Mouse (Mus musculus) frontal cortex, postnatal 36 days (tissue): ENCODE data around the gene Ankrd13b.
"Not testable (repeated sequence)": the region's sequence is repeated elsewhere in the genome, so short reads cannot be mapped to it uniquely, and the experiment has no call there.

ENCODE experiments used
- DNase-seq, 2 experiments: peaks; one replicate each; pipeline ENCODE4 v3.0.0; 2022; ENCODE audit warnings: low spot score in 2 of 2

The Ankrd13b gene

DNA sequence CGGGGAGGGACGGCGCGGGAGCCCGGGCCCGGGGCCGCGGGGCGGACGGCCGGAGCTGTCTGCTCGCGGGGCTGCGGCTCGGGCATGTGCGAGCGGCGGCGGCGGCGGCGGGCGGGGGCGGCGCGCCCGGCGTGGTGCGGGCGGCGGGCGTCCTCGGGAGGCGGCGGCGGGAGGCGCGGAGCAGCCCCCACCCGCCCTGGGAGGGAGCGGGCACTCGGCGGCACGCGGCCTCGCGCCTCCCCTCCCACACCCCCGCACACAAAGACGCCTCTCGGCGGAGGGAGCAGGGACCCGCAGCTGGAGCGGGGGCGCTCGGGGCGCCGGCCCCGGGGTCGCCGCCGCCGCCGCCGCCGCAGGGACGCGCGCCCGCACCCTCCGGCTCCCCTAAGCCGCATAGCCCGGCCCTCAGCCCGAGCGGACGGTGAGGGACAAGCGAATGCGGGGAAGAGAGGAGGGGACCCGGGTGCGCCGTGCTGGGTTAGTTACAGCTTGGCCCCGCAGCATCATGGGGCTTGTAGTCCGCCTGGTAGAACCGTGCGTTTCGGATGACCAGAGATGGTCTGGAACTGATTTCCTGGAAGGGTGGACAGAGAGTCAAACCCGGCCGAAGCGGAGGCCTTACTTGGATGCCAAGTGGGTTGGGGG, at the start of gene Ankrd13b:
Gene Ankrd13b (minus strand): TSS at position 88 of the 645 bp plus-strand sequence.
- peak; percentile 82 to 85 for DNase-seq

DNA sequence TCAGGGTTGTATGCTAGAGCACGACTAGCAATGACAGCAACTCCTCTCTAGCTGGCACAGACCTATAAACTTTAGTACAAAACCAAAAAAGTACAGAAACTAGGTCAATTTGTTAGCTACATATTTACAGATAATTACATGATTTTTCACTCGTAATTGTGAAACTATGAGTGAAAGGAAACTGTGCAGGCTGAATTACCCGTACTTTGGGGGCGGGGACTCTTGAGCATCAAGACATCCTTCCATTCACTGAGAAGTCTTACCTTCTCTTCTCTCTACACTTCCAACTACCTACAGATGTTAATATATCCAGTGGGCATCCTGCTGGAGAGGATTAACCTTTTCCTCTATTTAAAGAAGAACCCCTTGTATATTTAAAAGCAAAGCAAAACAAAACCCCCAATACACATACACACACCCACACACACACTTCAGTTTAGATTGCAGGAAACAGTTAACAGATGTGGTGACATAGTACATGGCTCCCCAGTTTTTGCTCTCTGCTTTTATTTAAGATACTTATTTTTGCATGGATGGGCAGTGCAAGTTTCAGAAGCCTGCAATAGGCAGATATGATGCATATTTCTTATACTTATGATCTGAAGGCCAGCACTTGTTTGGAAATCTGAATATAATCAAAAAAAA, 42.8 kb upstream of the Ankrd13b start:
- DNase-seq, result no peak

DNA sequence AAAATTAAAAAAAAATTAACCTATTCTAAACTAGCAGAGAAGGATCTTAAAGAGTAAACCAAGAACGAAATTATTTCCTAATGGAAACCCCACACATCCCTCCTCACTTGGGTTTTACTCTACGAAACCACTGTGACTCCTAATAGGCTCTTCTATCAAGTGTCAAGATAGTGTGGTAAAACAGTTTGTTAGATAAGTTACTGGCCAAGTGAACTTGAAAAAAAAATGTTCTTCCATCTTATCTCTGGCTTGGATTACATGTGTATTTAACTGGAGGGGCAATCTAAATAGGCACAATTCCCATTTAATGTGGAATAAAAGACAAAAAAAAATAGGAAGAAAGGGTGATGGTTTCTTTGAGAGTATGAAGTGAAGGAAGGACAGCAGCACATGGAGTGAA, 41.4 kb upstream of the Ankrd13b start:
- no peak for DNase-seq

DNA sequence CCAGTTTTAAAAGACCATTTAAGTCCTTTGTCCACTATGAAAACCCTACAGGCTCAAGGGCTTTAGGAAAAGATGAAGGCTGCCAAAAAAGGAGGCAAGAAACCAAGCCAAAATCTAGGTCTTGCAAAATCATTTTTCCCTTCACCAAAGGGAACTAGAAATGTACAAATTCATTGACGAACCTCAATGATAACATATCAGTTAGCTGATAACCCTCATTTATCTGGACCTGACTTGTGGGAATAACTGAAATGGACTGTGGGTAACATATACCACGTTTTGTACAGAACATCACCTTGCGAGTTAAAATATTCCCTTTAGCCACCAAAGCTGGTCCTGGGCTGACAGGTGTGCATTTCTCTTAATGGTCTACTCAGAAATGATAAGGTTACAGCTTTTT, 40.2 kb upstream of the Ankrd13b start:
- DNase-seq, result no peak

DNA sequence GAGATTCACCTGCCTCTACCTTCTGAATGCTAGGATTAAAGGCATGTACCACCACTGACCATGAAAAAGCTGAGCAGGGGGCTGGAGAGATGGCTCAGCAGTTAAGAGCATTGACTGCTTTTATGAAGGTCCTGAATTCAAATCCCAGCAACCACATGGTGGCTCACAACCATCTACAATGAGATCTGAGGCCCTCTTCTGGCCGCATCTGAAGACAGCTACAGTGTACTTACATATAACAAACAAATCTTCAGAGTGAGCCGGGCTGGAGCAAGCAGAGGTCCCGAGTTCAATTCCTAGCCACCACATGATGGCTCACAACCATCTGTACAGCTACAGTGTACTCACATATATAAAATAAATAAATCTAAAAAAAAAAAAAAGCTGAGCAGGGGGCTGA, 38.9 kb upstream of the Ankrd13b start:
- not testable (repeated sequence) for DNase-seq

DNA sequence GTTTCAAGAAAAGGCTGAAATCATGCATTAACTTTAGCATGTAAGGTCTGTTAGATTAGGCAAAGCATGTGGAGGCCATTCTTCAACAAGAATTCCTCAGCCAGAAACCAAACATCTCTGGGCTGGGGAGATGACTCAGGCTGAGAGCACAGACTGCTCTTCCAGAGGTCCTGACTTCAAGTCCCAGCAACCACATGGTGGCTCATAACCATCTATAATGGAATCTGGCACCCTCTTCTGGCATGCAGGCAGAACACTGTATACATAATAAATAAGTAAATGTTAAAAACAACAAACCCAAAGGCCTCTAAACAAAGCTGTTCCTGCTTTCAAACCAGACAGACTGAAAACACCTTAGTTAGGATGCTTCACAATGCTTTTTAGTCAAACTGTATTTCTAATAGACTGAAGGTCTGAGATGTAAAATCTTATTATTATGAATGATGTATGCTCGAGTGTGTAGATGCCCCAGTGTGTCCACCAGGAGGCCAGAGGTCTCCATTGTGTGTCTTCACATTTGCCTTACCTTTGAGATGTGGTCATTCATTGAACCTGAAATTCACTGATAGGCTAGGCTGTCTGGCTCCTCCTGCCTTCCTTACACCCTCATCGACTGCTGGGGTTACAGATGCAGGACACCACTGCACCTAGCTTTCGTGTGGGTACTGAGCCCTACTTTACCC, 36.5 kb upstream of the Ankrd13b start:
- no peak for DNase-seq

DNA sequence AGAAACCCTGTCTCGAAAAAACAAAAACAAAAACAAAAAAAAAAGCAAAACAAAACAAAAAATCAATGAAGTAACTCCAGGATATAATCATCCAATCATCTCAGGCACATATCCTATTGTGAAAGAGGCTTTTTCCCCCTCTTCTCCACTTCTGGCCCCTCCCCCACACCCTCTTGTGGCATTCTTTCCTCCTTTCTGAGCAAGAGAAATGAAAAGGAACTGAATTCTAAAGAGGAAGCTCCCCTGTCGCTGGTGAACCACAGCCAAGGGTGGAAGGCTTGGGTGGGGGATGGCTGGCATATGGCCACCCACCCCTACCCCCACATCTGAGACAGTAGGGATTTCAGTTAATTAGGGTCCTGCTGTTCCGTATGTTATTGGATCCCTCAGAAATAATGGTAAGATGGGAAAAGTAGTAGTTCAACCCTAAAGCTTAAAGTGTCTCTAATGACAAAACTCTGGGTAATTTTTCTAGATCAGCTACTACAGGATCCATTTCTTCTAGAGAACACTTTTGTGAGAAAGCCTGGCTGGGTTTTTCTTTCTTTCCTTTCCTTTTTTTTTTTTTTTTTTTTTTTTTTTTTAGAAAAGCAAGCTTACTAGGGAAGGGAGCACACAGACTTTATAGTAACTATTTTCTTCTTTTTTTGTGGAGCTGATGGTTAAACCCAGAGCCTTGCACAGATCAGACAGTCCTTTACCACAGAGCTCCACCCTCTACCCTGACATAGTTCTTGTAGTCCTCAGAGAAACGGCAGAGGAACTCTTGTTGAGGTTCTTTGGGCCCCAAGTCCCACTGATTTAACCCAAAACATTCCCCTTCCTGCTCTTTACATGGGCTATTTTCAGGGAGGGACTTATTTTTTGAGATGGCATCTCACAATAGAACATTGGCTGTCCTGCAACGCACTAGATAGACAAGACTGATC, 31.4 kb upstream of the Ankrd13b start:
- no peak for DNase-seq

DNA sequence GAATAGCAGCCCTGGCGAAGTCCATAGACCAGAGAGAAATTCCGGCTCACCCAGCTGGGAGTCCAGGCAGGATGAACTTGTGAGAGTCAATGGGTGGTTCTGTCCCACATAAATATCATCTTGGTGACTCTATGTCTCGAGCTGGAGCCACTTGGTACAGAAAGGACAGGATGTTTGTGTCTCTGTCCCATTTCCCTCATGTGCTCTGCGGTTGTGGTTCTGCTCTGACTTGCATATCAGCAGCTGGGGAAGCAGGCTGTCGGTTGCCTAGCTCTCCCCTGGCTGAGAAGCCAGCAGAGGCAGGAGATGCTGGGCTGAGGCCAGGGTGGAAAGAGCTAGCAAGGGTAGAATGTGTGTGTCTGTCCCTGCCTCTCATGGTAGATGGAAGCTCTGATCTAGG, 29.6 kb upstream of the Ankrd13b start, which contains the start of gene Gm10392:
Gene Gm10392 (minus strand): TSS at position 156 of the 400 bp plus-strand sequence.
- no peak for DNase-seq

DNA sequence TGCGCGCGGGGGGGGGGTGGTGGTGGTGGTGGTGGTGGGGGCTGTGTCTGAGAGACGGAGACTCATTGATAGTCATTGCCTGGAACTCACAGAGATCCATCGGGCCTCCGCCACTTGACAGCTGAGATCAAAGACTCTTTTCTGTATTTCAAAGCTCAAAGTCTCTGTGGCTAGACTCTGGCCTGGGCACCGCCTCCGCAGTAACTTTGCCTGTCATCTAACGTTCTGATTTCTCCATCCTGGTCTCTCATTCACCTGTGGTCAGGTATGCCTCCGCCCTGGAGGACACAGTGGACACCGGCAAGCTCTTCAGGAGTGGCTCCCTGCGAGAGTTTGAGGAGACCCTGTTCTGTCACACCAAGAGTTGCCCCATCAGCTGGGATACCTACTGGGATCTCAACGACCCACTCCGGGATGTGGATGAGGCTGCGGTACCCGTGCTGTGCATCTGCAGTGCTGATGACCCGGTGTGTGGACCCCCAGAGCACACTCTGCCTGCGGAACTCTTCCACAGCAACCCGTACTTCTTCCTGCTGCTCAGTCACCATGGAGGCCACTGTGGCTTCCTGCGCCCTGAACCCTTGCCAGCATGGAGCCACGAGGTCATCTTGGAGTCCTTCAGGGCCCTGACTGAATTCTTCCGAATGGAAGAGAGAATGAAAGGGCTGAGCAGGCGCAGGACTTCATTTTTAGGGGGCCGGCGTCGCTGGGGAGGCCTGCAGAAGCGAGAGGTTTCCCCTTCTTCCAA, 28.7 kb upstream of the Ankrd13b start:
- DNase-seq, result no peak

DNA sequence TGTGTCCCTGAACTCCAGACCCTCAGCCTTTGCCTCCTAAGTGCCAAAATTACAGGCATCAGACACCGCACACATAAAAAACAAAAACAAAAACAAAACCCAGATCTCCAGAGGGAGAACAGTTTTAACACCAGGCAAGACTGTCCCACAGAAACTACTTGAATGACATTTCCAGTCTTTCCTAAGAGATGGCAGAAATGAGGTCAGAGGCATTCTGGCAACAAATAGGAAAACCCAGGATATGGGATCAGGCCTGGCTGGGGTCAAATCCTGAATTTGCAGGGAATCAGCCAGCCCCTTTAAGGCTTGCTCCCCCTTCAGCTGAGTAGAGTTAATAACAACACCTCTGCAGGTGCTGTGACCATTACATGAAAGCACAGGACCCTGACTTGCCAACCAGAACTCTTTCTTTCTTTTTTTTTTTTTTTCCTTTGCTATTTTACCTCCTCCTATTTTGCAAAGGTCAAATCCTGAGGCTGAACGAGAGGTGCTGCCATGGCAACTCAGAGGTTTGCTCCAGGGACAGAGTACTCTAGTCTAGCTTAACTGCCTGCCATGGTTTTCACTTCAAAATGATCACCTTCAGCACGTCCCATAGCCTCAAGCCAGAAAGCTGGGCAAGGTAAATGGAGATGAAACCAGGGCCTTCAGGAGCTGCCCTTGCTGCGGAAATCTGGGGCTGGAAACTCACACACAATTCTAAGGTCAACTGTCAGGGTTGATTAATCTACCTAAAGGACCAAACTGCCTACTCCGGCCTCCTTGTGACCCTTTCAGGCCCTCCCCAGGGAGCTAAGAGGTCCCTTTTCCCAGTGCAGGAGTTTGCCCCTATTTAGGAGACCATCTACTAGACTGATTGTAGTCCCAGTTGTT, 27.3 kb upstream of the Ankrd13b start:
- no peak for DNase-seq

DNA sequence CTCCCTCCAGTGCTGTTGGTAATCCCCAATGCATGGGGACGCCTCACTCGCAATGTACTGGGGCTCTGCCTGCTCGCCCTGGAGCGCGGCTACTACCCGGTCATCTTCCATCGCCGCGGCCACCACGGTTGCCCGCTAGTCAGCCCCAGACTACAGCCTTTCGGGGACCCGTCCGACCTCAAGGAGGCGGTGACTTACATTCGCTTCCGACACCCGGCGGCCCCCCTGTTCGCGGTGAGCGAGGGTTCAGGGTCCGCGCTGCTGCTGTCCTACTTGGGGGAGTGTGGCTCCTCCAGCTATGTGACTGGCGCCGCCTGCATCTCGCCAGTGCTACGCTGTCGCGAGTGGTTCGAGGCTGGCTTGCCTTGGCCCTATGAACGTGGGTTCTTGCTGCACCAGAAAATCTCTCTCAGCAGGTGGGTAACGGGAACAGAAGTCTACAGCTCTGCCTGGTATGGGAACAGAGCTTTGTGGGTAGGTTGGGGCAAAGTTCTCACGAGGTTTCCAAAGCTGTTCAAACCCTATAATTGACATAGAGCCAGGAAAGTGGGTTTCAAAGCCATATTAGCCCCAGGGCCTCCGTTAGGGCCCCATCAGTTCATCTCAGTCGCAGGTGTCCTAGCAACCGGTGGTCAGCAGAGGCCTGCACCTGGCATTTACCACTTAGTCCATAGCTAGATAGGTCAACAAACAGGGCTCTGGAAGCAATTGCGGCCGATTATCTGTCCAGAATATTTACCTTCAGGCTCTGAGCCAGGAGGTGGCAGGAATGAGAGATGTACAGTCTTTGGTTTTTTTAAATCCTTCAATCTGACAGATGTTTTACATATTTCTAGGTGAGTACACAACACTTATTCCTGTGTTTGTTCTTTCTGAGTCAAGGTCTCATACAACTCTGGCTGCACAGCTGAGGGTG, 26.4 kb upstream of the Ankrd13b start, which contains the start of gene Trp53i13:
Gene Trp53i13 (minus strand): TSS at position 344 of the 916 bp plus-strand sequence.
- DNase-seq, result no peak

DNA sequence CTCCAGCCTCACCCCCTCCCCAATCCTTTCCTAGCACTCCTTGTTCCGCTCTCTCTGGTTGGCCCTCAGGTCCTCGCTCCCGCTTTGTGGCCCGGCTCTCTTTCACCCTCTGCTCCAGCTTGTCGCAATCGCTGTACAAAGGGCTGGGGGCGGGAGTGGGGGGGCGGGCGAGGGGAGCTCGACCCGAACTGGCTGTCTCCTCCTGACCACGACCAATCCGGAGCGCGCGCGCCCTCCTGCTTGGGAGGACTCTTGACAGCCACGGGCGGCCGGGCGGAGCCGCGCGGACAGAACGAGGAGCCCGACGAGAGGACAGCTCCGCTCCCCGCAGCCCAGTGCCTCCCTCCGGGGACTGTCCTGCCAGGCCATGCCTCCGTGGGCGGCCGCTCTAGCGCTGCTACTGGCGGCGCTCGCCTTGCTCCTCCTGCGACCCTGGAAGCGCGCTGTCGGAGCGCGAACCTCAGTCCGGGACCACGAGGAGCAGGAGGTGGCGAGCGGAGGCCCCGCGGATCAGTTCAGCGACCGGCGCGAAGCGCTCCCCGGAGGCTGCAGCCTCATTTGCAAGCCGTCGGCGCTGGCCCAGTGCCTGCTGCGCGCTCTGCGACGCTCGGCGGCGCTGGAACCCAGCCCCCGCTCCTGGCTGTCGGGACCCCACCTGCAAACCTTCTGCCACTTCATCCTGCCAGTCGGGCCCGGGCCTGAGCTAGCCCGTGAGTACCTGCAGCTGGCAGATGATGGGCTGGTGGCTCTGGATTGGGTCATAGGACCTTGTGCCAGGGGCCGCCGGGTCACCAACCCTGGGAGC, 25.6 kb upstream of the Ankrd13b start, which contains the start of gene Abhd15:
Gene Abhd15 (plus strand): TSS at position 290 of the 805 bp plus-strand sequence.
- DNase-seq, result no peak

DNA sequence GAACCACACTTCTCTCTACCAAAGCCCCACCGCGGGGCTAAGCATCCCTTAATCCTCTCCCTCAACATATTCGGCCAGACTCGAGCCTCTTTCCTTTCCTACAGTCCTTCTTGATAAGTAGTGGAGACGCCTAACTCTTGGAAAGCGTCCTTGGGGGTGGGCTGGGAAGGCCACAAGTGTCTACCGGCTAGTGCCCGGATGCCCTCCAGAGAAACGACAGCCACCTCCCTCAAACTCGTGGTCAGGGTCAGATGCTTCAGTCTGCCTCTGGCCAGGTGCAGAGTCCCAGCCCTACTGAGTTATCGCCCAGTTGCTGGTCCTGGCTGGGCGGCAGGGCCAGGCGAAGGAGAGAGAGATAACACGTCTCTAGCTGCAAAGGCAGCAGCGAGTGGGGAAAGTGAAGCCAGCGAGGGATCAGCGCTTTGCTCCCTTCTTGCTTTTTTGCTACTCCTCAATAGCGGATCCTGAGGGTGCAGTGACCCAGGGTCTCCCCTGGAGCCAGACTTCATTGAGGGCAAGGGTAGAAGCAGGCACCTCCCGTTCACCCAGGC, 24.9 kb upstream of the Ankrd13b start:
- DNase-seq, result no peak

DNA sequence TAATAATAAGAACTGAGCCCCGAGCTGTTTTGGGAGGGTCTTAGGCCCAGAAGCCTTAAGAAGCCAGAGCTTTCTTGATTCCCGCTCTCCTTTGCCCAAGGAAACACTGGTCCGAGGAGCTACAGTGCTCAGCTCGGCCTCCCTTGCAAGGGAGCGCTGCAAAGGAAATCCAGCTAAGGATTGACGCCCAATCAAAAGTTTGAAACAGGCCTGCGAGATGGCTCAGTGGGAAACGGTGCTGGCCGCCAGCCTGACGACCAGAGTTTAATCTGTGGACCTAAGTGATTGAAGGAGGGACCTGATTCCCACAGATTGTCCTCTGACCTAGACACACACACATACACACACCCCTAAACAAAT, 24.3 kb upstream of the Ankrd13b start:
- no peak for DNase-seq

DNA sequence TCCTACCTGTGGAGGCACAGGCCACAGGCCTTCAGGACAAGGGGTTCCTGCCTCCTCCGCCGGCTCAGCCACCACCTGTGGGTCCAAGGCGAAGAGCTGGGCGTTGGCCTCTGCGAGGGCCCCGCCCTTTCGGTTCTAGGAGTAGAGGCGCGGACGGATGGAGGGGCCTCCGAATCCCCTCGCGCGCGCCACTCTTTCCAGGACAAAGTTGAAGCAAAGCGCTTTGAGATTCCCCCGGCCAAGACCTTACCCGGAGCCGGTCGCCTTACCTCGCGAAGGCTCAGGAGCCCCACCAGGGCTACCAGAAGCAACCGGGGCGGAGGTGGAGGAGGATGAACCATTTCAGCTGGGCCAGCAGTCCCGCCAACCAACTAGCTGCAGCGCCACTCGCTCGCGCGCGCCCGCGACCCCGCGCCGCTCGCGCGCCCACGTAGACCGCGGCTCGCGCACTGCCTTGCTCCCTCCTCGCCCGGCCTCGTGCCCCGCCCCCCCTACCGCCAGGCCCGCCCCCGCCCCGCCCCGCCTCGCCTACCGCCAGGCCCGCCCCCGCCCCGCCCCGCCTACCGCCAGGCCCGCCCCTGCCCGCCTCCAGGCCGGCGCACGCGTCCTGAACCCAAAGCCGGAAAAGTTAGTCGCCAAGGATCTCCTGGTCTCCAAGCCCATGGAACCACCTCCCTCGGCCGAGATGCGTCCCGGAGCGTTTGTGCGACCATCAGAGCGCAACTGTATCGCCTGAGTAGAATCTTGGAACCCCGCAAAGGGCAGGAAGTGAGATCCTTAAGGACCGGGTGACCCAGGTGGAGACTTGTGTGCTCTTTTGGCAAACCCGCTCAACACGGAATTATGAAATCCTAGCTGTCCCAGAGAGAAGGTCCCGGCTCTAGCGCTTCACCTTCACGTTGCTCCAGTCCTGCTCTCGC, 23.7 kb upstream of the Ankrd13b start:
- no peak for DNase-seq

DNA sequence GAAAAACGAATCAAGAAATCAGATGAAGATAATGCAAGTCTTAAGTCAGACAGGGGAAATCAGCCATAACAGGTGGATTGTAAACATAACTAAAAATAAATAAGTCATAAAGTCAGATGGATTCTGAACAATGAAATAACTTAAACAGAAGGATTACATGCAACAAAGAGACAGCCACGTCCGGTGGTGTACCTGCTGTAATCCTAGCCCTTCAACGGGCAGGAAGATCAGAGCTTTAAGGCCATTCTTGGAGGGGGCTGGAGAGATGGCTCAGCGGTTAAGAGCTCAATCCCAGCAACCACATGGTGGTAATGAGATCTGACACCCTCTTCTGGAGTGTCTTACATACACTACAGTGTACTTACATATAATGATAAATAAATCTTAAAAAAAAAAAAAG, 21.9 kb upstream of the Ankrd13b start:
- DNase-seq, result no peak
